Mouse (Mus musculus): ENCODE results near the gene Sema4d.

Sema4d gene

DNA sequence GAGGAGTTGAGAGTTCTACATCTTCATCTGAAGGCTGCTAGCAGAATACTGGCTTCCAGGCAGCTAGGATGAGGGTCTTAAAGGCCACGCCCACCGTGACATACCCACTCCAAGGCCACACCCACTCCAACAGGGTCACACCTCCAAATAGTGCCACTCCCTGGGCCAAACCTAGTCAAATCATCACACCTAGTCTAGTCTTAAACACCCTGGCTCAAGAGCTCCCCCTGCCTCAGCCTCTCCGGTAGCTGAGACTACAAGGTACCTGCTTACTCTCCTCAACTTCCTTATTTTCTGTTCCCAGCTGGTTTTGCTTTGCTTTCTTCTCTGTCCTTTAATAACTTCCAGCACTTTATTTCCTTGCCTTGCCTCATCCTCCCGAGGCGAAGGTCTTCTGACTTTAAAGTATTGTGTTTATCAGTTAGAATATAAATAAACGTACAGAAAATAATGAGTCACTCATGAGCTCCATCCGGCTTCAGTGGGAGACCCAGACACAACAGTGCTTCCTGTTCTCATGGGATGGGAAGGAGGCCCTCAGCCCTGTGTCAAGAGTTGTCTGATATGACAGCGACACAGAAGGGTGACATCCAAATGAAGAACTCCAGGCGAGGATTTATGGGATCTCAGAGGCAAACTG lies 22.4 kb upstream of the Sema4d start:
- DNase-seq (ENCODE audit: extremely low spot score, low spot score), result no peak

DNA sequence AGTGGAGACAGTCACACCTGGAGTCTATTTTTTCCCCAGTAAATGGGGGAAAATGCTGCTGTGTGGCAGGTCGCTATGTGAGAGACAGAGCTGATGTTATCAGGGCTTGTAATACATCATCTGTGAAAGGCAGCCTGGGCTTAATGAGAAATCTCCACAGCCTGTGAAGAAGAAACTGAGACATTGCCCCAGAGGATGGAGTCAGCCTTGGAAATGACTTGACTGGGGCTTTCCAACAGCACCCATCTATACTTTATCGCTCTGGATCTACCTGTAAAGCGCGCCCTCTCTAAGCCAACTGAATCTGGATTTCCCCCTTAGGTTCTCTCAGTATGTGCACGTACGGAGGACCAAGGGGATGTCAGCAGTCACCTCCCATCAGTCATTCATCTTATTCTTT lies 21.1 kb upstream of the Sema4d start:
- DNase-seq (ENCODE audit: extremely low spot score, low spot score), result no peak

DNA sequence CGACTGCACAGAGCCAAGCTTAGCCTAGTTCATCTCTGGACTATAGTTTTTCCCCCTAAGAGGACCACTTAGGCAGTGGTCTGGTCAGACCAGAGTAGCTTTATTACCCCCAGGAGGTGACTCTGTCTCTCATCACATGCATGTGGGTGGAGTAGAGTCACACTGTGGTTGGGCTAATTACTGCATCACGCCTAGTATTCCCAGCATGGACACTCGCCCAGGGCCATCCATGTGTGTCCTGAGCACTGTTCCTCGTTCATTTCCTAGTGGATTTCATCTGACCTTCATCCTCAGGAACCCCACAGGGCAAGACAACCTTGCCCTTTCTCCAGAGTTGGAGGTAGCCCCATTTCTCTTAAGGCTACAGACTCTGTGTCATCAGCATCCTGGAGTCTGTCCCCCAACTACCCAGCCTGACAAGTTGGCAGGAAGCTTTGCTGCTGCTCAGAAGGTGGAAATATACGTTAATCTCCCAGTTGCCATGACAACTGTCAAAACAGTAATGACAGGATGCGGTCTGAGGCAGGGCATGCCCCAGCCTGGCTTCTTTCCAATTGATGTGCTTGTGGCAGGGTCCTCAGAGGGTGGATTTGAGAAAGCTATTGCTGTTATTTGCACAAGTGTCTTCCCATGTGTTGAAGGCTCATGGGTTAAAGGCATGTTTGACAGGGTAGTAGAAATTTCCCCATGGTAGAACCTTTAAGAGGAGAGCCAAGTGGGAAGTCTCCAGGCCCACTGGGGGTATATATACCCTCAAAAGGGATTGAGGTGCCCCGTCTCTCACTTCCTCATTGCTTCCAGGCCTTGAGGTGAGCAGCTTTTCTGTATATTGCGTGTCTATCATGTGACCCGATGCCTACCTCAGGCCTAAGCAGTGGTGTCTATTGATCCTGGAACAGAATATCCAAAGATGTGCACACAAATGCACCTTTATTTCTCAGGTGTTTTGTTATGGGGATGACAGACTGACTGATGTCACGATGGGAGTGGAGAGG lies 20.4 kb upstream of the Sema4d start:
- DNase-seq (ENCODE audit: extremely low spot score, low spot score), result no peak

DNA sequence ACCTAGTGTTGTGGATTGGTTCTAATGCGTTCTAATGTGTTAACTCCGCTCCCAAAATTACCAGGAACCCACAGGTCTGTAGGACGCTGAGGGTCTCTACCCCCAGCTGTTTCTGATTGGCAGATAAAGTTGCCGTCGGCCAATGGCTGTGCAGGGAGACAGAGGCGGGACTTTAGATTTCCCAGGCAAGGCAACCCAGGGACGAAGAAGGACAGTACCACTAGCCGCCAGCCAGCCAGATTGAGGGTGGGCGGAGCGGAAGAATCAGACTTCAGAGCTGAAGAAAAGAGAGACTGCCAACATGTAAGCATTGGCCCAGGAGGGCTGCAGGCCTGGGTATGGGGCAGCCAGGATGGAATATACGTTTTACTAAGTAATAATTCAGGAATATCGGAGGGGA lies 14.6 kb upstream of the Sema4d start:
- no peak for DNase-seq (ENCODE audit: extremely low spot score, low spot score)

DNA sequence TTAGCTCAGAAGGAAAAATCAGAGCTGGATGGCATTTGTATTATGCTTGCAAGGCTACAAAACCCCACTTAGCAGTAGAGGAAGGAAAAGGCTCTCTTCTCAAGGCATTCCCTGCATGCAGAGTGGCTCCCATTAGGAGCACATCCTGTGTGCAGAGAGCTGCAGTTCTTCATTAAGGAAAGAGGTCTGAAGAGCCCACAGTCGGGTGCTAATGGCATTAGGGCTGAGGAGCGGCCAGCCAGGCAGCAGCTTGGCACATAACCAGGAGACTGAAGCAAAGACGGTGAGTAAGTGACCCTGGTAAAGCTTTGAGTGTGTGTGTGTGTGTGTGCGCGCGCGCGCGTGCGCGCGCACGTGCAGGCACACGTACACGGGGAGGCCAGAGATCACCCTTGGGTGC lies 12.7 kb upstream of the Sema4d start:
- DNase-seq (ENCODE audit: extremely low spot score, low spot score), result no peak

GRCm38 (mm10) chr13:51805634-51806033 lies 12.1 kb upstream of the Sema4d start:
- no peak for DNase-seq (ENCODE audit: extremely low spot score, low spot score)

DNA sequence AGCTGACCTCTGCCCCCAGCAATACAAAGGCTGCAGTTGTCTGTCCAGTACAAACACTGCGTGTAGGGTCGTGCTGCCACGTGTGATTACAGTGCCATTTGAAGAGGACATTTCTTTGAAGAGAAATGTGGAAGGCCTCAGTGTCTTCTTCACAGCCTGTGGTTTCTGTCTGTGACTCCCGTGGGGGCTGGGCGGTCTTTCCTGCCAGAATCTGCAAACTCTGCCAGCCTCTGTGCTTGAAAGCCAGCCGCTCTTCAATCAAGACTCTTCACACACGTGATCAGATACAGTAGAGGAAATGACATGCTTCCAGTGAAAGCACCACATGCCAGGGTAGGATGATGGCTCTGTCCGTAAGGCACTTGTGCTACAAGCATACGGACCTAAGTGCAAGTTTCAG lies 7.4 kb upstream of the Sema4d start:
- DNase-seq (ENCODE audit: extremely low spot score, low spot score), result no peak

DNA sequence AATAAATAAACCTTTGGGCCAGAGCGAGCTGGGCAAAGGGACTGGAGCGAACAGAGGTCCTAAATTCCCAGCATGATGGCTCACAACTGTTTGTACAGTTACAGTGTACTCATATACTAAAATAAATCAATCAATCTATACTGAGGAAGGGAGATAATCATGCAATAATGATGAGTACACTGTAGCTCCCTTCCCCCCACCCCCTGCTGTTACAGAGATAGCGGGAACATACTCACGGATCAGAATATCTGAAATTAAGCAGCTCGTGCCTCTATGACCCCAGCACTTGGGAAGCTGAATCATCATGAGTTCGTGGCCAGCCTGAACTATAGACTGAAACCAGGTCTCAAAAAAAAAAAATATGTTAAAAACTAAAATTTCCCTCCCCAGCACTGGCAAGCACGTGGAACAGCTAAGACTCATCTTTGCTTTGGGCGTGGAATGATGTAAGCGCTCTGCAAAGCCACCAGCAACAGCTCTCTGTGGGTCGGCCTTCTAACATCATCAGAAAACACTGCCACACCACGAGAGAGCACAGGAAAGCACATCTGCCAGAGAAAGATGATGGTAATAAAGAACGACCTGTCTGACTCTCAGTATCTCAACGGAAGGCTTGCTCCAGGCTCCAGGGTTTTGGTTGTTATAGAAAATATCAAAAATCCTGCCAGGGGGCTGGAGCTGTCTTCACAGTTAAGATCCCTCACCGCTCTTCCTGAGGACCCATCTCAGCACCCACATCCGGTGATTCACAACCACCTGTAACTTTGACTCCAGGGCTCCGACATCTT lies 6.4 kb upstream of the Sema4d start:
- DNase-seq (ENCODE audit: extremely low spot score, low spot score), result no peak

- no peak for DNase-seq (ENCODE audit: extremely low spot score, low spot score)
Observed at GRCm38 (mm10) chr13:51797899-51798746, 4.6 kb upstream of the Sema4d start.

GRCm38 (mm10) chr13:51793948-51794347 lies 401 bp upstream of the Sema4d start:
- DNase-seq (ENCODE audit: extremely low spot score, low spot score), result no peak

DNA sequence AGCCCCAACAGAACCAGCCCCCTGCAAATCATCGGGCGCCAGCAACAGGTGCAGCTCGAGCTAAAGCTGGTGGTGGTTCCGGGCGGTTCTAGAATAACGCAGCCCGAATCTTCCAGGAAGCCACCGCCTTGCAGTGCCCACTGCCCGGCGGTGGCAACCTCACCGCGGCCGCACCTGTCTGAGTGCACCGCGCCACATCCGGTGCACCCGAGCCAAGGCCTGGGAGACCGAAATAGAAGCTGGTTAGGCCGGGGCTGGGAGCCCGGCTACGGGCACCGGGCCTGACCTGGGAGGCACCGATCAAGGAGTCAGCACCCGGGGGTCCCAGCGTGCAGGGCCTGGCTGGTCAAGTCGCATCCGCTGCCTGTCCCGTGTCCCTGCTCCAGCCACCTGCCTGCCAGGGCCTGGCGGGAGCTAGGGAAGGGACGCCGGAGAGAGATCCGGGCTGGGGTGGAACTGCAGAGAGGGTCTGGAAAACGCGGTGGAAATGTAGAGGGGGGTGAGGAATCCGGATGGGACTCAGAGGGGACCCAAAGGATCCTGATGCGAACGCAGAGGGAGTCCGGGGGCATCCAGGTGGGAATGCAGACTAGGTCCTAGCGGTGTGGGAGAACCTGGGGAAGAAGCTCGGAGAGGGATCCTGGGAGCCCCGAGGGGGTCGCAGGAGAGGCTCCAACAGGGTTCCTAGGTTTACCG lies 670 bp downstream of the Sema4d start:
- DNase-seq (ENCODE audit: extremely low spot score, low spot score), result peak; percentile 59

- peak; percentile 24 for DNase-seq (ENCODE audit: extremely low spot score, low spot score)
Observed at GRCm38 (mm10) chr13:51792135-51792573, 1.4 kb downstream of the Sema4d start.

- DNase-seq (ENCODE audit: extremely low spot score, low spot score), result no peak
Observed at GRCm38 (mm10) chr13:51791604-51792003, 1.9 kb downstream of the Sema4d start.

- no peak for DNase-seq (ENCODE audit: extremely low spot score, low spot score)
Observed at GRCm38 (mm10) chr13:51790793-51791192, 2.8 kb downstream of the Sema4d start.

DNA sequence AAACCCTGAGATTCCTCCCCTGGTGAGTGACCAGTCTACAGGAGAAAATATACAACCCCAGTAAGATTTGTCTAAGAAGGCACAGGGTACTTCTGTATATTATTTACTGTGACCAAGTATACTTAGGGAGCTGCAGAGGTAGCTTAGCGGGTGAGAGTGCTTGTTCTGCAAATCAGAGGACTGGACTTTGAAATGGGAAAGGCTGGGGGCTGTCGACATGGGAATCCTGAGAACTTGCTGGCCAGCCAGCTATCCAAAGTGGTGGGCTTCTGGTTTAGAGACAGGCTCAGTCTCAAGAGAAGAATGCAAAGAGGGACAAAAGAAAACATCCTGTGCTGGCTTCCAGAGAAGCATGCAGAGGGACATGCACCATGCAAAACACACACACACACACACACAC lies 5.7 kb downstream of the Sema4d start:
- no peak for DNase-seq (ENCODE audit: extremely low spot score, low spot score)

- DNase-seq (ENCODE audit: extremely low spot score, low spot score), result no peak
Observed at GRCm38 (mm10) chr13:51786616-51787015, 6.9 kb downstream of the Sema4d start.

DNA sequence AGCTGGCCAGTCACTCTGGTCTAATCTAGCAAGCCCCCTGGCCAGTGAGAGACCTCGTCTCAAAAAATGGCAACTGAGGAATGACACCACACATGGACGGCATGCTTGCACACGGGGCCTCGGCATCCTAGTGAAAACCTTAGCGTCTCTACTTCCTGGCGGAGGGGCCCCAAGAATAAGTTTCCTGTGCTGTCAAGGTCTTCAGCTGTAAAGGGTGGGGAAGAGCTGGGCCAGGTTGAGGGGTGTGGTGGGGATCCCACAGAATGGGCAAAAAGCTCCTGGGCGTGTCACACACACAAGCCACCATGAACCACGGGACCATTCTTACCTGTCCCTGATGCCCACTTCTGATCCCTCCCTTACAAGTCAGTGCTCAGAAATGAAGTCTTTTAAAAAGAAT lies 9.1 kb downstream of the Sema4d start:
- DNase-seq (ENCODE audit: extremely low spot score, low spot score), result no peak

DNA sequence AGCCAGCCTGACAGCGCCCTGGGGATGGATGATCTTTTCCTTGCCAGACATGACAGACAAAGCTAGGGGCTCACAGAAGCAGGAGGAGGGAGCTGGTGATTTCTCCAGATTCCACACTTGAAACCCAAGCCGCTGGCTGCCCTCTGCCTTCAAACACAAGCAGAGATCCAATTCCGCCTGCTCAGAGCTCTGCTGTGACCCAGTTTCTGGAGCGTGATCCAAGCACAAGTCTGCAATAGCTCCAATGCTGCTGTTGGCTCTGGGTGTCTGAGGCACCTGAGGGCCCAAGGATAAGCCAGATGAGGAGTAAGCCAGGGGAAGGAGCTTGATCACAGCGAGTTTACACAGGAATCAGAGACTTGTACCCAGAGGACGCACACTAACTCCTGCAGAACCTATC lies 9.7 kb downstream of the Sema4d start:
- DNase-seq (ENCODE audit: extremely low spot score, low spot score), result no peak

DNA sequence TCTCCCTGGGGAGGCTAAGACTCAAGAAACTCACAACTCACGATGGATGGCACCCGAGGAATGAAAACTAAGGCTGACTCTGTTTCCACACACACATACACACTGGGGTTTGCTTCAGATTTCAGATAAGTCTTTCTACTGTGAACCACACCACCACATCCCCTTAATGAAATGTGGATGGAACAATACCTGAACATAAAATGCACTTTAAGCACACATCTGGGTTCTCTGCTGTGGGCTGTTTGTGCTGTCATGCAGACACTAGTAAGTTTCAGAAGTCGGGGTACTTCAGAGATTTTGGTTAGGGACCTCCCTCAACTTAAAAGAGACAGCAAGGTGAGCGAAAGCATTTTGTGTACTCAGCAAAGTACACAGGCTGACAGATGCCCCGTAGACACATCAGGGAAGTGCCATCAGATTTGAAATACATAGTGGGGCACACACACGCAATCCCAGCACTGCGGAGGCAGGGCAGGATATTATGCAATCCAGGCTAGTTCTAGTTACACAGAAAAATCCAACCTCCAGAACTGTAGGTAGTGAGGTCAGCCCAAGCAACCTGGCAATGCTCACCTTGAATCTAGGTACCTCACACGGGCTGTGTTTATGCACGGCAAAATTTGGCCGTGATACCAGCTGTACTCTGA lies 12.9 kb downstream of the Sema4d start:
- no peak for DNase-seq (ENCODE audit: extremely low spot score, low spot score)
